Mouse (Mus musculus): ENCODE data around the gene Epha1. TPM values are rescaled to one million over a fixed set of nuclear protein-coding genes. Genes with fewer than 3 reads are reported as not detected.

The Epha1 gene
- total and polyA plus RNA-seq, 3 experiments, result 0.04 TPM; not detected in 2

GRCm38 (mm10) chr6:42370630-42371363 is 2.3 kb downstream of the Epha1 start:
- Histone ChIP-seq H3K9ac (ENCODE audit: control insufficient read depth, low read depth, low read length, poor library complexity, severe bottlenecking) (no peak overlapping the region), H3K27me3 (ENCODE audit: control insufficient read depth in 1 of 2, insufficient read depth in 2 of 2, low read length in 2 of 2) (peaks cover 0 to 2% of the 10 kb centered on the region in 2 experiments; a peak in 2 of 4 replicates), H3K4me3 (ENCODE audit: control insufficient read depth in 1 of 2, insufficient read depth in 1 of 2, low read depth in 2 of 2, low read length in 2 of 2) (no peak overlapping the region), H3K27ac (ENCODE audit: control insufficient read depth, low read depth, low read length) (no peak overlapping the region), H3K36me3 (ENCODE audit: control insufficient read depth in 1 of 2, insufficient read depth in 2 of 2, low read length in 2 of 2) (no peaks in the 10 kb centered on the region), H3K4me1 (ENCODE audit: control insufficient read depth in 1 of 2, insufficient read depth in 2 of 2, low read length in 2 of 2) (no peaks in the 10 kb centered on the region; a peak in 1 of 4 replicates), H3K9me3 (replicated peaks; ENCODE audit: insufficient read depth, low read length) (no peaks in the 10 kb centered on the region), H3K79me2 (ENCODE audit: control insufficient read depth, insufficient read depth, low read length, poor library complexity) (no peaks in the 10 kb centered on the region)
- DNase-seq (ENCODE audit: low read depth, low spot score), result no peak
- no peak for TF ChIP-seq POLR2A (IDR thresholded peaks at IDR 0.05; ENCODE audit: control insufficient read depth in 1 of 2, insufficient read depth in 1 of 2, low read depth in 1 of 2, low read length in 2 of 2, poor library complexity in 1 of 2)
- no peak for TF ChIP-seq KAT2A (conservative IDR thresholded peaks at IDR 0.05; ENCODE audit: low read depth, low read length)
- TF ChIP-seq SMC3 (IDR thresholded peaks at IDR 0.05; ENCODE audit: low read depth, low read length), result no peak
- TF ChIP-seq ETS1 (IDR thresholded peaks at IDR 0.05; ENCODE audit: low read depth, low read length), result no peak
- TF ChIP-seq MYC (IDR thresholded peaks at IDR 0.05; ENCODE audit: low read depth, low read length), result no peak
- TF ChIP-seq E2F4 (IDR thresholded peaks at IDR 0.05; ENCODE audit: borderline replicate concordance, low read depth, low read length), result no peak
- TF ChIP-seq TCF12 (IDR thresholded peaks at IDR 0.05; ENCODE audit: low read depth, low read length), result no peak
- no peak for TF ChIP-seq RCOR1 (IDR thresholded peaks at IDR 0.05; ENCODE audit: low read depth, low read length)
- TF ChIP-seq MXI1 (IDR thresholded peaks at IDR 0.05; ENCODE audit: low read depth, low read length), result no peak
- no peak for TF ChIP-seq CTCF (IDR thresholded peaks at IDR 0.05 in 2 of 3, conservative IDR thresholded peaks at IDR 0.05 in 1 of 3; ENCODE audit: control insufficient read depth in 1 of 3, insufficient read depth in 1 of 3, low read depth in 2 of 3, low read length in 3 of 3, poor library complexity in 1 of 3, severe bottlenecking in 1 of 3)
- no peak for TF ChIP-seq ZC3H11A (IDR thresholded peaks at IDR 0.05; ENCODE audit: low read depth, low read length)

DNA sequence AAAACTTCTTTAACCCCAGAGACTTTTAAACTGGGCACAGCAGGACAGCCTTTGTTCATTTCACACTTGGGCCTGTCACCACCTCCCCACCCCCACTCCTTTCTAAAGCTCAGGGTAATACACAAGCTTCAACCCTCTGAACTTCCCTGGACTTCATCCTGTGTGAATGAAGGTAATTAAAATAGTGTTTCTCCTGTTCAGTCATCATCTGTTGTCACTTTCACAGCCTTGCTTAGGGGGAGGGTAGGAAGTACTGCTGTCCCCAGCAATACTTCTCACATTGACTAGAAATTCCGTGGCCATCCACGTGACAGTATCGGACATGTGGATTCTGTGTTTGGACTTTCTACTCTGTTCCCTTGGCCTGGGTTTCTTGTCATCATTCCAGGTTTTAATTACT is 3.2 kb downstream of the Epha1 start:
- H3K4me1 ChIP-seq (ENCODE audit: control insufficient read depth in 1 of 2, insufficient read depth in 2 of 2, low read length in 2 of 2), result no peaks in the 10 kb centered on the region; a peak in 1 of 4 replicates
- no peaks in the 10 kb centered on the region for H3K9me3 ChIP-seq (replicated peaks; ENCODE audit: insufficient read depth, low read length)
- no peak overlapping the region for H3K4me3 ChIP-seq (ENCODE audit: control insufficient read depth in 1 of 2, insufficient read depth in 1 of 2, low read depth in 2 of 2, low read length in 2 of 2)
- no peaks in the 10 kb centered on the region for H3K79me2 ChIP-seq (ENCODE audit: control insufficient read depth, insufficient read depth, low read length, poor library complexity)
- H3K36me3 ChIP-seq (ENCODE audit: control insufficient read depth in 1 of 2, insufficient read depth in 2 of 2, low read length in 2 of 2), result no peaks in the 10 kb centered on the region
- peaks cover 0 to 2% of the 10 kb centered on the region in 2 experiments; a peak in 2 of 4 replicates for H3K27me3 ChIP-seq (ENCODE audit: control insufficient read depth in 1 of 2, insufficient read depth in 2 of 2, low read length in 2 of 2)
- H3K9ac ChIP-seq (ENCODE audit: control insufficient read depth, low read depth, low read length, poor library complexity, severe bottlenecking), result no peak overlapping the region
- TF ChIP-seq POLR2AphosphoS5 (IDR thresholded peaks at IDR 0.05; ENCODE audit: borderline replicate concordance, low read depth, low read length), result no peak
- no peak for TF ChIP-seq MAFK (IDR thresholded peaks at IDR 0.05; ENCODE audit: borderline replicate concordance, low read depth, low read length)
- TF ChIP-seq ZC3H11A (IDR thresholded peaks at IDR 0.05; ENCODE audit: low read depth, low read length), result no peak
- no peak for TF ChIP-seq CHD1 (IDR thresholded peaks at IDR 0.05; ENCODE audit: low read depth, low read length)
- TF ChIP-seq TBP (IDR thresholded peaks at IDR 0.05; ENCODE audit: low read depth, low read length), result no peak
- no peak for TF ChIP-seq MAZ (IDR thresholded peaks at IDR 0.05; ENCODE audit: low read depth, low read length)
- TF ChIP-seq RAD21 (IDR thresholded peaks at IDR 0.05; ENCODE audit: low read depth, low read length), result no peak
- no peak for TF ChIP-seq JUND (IDR thresholded peaks at IDR 0.05; ENCODE audit: low read depth, low read length)
- no peak for TF ChIP-seq HCFC1 (IDR thresholded peaks at IDR 0.05; ENCODE audit: low read depth, low read length)
- TF ChIP-seq EP300 (IDR thresholded peaks at IDR 0.05; ENCODE audit: low read depth in 1 of 2, low read length in 2 of 2), result no peak
- no peak for TF ChIP-seq ELF1 (IDR thresholded peaks at IDR 0.05; ENCODE audit: low read depth, low read length)
- TF ChIP-seq POLR2AphosphoS2 (IDR thresholded peaks at IDR 0.05; ENCODE audit: low read length), result no peak
- TF ChIP-seq SIN3A (IDR thresholded peaks at IDR 0.05; ENCODE audit: low read length), result no peak
- TF ChIP-seq GABPA (IDR thresholded peaks at IDR 0.05; ENCODE audit: low read depth, low read length), result no peak
- H3K27ac ChIP-seq (ENCODE audit: control insufficient read depth, low read depth, low read length), result no peak overlapping the region
- DNase-seq (ENCODE audit: low read depth, low spot score), result no peak

Data from MEL (cell line).